Mouse (Mus musculus) c-Kit-positive CD71-positive TER-119-negative erythroid progenitor cells, embryonic 14.5 days (primary cell): ENCODE measurements around the gene Qpctl.

Source experiments
- DNase-seq: peaks from one replicate; pipeline ENCODE4 v3.0.0-alpha.2; 2013; ENCODE audit warnings: low read depth

Gene Qpctl

DNA sequence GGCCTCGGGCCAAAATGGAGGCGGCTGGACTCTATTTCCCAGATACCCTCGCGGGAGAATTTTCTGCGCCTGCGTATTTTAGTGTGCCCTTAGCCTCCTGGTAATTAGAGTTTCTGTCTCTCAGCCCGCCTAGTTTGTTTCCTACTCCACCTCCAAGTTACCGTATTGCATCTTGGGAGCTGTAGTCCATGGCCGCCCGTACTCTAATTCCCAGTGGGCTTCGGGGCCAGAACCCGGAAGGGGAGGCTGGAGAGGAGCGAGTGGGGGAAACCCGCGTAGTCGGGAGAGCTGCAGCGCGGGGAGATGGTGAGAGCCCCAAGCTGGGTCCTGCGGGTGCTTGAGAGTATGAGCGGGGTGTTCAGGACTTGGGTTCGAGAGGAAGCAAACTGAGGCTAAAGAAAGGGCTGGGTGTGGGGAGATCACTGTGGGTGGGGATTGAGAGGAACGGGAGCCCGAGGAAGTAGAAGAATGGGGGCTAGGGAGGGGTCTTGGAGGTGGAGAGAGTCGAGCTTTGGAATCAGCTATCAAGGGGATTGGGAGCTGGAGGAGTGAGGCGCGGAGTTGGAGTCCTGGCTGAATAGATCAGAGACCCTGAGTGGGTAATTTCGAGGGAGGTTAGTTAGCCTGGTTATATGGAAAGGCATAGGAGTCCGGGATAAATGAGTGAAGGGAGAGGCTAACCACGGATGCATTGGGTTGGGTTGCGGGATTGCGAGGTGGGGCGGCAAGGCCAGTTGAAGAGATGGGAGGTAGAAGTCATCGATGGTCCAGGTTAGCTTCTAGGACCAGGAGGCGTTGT lies 29.3 kb downstream of the Qpctl start, which contains the start of gene Fbxo46:
Gene Fbxo46, plus strand, starts transcription at position 229 of the 799 bp plus-strand sequence.
- DNase-seq = peak; percentile 98

DNA sequence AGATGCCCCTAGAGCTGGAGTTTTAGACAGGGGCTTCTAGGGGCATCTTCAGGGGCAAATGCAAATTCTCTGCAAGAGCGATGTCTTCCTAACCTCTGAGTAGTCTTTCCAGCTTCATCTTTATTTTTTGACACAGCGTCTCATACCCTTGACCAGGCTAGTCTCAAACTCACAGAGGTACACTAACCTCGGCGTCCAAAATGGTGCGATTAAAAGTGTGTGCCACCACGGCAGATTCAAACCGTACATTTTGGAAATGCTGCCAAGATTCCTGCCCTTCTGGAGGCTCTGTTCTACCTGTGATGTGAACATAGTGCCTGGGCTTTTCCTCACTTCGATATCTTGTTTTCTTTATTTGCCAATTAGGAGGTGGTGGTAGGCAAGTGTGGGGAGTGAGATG lies 30.0 kb downstream of the Qpctl start:
- DNase-seq = no peak

DNA sequence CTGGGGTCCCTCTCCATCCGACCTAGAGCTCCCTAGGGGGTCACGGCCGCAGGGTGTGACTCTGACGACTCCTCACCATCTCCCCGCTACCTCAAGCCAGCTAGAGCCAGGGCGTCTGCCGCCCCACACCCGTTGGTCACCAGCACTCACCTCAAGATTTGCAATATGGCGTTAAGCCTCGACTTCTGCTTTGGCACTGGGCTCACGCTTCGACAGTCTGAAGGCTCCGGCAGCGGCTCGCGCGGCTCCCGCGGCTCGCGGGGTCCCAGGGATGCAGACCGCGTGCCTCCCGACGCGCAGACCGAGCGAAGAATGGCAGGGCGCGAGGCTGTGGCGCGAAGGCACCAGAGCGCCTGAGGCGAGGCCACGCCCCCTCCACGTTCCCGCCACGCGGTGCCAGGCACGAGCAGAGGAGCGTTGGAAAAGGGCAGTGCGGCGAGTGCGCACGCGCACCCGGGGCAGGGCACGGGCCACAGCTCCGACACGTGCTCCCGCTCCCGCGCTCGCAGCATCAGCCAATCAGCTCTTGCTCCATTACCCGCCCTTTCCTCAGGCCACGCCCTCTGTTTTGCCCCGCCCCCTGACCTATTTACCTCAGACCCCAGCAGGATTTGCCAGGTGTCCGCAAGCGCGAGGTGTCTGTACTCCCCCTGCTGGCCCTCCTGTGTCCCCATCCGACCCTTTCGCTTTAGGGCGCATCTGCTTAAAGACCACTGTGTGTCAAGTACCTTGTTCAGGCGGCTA lies 30.9 kb downstream of the Qpctl start, which contains the start of gene Gm4969:
Gene Gm4969, minus strand, starts transcription at position 341 of the 744 bp plus-strand sequence.
- no peak for DNase-seq

DNA sequence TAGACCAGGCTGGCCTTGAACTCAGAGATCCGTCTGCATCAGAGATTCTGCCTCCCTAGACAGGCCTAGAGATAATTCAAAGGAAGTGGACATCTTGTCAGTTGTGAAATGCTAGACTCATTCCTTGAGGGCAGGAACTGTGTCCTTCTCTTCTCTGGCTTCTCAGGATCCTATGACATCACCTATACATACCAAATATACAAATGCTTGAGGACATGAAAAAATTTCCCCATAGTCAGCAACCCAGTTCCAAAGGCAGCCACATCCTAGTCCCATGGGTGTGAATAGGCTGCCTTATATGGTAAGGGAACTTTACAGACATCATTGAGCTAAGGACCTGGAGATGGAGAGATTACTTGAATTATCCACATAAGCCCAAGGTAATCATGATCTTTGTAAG lies 39.5 kb downstream of the Qpctl start:
- no peak for DNase-seq

DNA sequence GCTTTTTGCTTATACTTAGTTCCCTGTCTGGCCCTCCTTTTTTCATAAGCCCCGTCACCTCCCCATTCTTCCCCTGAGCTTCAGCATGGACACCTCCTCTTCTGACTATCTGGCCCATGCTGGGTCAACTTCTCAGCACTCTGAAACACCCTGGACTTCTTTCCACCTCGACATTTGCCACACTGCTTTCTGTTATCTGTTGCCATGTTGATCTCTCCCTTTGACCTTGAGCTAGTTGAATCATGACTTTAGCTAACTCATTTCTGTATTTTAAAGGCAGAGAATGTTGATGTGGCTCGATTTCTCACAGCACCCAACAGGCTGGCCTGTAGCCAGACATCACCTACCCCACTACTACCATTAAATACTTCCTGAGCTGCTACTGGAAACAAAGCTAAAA lies 41.7 kb downstream of the Qpctl start:
- no peak for DNase-seq

DNA sequence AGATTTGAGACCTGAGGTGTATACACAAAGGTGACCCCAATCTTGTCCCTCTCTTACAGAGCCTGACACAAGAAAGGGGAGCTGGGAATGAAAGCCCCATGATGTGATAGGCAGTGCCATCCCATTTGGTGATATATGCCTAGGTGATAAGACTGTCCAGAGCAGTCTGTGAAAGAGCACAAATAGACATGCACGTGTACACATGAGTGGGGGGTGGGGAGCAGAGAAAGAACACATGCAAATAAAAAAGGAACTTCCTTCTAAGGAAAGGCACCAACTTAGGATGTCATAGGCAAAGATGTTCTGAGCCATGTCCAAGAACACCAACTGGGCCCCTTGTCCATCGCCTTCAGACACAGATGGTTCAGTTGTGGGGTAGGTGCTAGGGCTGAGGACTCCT lies 44.6 kb downstream of the Qpctl start:
- no peak for DNase-seq

DNA sequence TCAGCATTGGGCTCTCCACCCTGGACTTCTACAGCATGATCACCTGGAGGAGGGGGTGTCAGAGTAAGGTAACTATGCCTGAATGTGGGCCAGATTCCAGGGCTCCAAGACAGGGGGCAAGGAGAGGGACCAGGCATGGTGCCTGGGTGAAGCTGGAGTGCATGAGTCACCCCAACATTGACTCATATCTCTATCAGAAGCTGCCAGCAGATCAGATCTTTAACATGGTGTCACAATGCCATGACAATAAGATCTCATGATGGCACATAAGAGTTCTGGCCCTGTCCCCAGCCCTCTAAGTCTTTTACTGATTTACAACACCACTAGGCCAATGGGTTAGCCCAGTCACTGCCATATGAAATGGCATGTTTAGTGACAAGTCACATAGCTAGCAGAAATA lies 45.4 kb downstream of the Qpctl start:
- DNase-seq = no peak

DNA sequence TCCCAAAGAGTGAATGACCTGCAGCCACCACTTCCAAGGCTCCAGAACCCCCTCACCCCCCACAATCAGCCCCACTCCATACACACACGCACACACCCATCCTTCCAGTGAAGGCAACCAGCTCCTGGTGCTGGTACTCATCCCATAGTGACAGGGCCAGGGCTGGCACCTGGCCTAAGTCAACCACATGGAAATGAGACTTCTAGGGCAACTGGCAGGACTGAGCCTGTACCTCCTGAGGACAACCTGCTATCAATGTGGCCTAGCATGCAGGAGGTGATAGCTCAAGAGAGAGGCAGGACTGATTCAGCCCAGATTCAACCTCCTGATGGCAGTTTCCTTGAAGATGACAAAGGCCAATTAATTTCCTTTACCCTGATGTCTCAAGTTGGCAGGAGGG lies 48.8 kb downstream of the Qpctl start:
- DNase-seq = no peak

DNA sequence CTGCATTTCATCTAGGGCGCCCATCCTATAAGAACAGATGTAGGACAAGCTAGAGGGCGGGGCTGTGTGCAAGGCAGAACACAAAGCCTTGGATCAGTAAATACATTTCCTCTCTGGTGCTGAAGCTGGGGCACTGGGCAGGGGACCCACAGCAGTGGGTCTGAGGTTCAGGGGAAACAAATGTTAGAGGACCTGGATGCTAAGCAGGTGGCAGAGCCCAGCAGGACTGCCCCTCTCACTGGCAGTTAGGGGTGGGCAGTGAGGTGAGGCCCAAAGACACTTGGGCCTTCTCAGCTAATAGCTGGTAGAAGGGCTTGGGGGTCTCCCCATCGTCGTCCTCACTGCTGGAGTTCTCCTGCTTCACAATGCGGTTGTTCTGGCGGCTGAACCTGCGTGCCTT lies 50.3 kb downstream of the Qpctl start:
- DNase-seq = no peak

DNA sequence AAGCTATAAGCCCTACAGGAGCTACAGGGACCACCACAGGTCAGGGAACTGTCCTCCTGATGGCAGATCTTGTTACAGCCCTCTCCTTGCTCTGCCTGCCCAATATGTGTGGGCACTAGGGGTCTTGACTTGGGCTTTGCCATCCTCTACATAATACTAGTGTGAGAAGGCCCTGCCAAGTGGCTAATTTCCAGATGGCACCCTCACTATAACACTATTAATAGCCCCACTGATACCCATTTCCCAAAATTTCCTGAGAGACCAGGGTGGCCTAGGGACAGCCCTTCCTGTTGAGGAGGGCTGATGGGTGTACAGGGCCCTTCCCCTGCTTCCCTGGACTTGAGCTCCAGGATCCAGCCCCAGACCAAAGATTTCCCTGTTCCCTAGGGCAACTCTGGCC lies 51.2 kb downstream of the Qpctl start:
- no peak for DNase-seq

DNA sequence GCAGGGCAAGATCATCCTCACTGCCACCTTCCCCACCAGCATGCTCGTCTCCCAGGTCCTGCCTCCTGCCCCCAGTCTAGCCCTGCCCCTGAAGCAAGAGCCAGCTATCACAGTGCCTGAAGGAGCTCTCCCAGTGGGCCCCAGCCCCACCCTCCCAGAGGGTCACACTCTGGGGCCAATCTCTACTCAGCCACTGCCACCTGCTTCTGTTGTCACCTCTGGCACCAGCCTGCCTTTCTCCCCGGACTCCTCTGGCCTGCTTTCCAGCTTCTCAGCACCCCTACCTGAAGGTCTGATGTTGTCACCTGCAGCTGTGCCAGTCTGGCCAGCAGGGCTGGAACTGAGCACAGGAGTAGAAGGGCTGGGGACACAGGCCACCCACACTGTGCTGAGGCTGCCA lies 51.9 kb downstream of the Qpctl start:
- no peak for DNase-seq

DNA sequence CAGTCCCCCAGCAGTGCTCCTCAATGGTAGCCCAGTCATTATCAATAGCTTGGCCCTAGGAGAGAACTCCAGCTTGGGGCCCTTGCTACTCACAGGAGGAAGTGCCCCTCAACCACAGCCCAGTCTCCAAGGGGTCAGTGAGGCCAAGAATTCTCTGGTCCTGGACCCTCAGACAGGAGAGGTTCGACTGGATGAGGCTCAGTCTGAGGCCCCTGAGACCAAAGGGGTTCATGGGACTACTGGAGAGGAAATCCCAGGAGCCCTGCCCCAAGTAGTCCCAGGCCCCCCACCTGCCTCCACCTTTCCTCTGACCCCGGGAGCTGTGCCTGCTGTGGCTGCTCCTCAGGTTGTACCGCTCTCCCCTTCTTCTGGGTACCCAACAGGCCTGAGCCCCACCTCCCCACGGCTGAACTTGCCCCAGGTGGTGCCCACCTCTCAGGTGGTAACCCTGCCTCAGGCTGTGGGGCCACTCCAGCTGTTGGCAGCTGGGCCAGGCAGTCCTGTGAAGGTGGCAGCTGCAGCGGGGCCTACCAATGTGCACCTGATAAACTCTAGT lies 52.6 kb downstream of the Qpctl start:
- no peak for DNase-seq

DNA sequence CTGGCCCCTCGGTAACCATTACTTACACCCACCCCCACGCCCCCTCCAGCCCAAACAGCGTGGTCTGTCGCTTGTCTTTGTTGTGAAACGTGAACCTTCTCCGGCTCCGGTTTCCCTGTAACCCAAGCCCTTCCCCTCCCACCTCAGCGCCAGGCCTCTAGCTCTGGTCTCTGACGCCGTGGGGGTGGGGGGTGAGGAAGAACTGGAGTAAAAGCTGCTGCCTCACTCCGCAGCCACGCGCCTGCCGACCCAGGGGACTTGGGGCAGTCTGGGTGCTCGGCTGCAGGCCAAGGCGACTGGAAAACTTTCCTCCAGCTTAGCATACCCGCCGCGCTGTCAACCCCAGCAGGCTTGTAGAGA lies 53.4 kb downstream of the Qpctl start:
- no peak for DNase-seq

DNA sequence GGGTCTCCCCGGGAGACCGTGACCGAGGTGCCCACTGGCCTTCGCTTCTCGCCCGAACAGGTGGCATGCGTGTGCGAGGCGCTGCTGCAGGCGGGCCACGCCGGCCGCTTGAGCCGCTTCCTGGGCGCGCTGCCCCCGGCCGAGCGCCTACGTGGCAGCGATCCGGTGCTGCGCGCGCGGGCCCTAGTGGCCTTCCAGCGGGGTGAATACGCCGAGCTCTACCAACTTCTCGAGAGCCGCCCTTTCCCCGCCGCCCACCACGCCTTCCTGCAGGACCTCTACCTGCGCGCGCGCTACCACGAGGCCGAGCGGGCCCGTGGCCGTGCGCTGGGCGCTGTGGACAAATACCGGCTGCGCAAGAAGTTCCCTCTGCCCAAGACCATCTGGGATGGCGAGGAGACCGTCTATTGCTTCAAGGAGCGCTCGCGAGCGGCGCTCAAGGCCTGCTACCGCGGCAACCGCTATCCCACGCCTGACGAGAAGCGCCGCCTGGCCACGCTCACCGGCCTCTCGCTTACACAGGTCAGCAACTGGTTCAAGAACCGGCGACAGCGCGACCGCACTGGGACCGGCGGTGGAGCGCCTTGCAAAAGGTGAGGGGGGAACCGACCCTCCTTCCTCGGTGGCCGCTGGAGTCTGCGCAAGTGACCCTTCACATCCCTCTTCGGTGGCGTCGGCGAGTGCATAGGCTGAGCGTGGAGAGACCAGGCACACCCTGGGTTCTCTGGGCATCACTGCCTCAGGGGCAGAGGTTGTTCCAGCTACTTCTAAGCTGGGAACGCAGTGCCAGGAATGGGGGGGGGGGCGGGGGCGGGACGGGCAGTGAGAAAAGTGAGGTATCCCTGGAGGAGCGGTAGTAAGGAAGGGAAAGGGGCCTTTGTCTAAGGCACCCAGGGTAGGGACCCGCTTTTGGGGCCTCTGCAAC lies 54.0 kb downstream of the Qpctl start:
- DNase-seq = no peak

DNA sequence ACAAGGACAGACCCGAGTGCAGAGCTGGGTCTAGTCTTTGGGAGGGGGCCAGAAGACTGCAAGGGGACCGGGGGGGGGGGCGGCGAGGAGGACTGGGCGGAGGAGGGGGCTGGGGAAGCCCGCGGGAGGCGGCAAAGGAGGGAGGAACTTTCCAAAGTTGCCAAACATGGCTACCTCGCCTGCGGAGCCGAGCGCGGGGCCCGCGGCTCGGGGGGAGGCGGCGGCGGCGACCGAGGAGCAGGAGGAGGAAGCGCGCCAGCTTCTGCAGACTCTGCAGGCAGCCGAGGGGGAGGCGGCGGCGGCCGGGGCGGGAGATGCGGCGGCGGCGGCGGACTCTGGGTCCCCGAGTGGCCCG lies 54.6 kb downstream of the Qpctl start, which contains the start of gene Six5:
Gene Six5, plus strand, starts transcription at position 124 of the 355 bp plus-strand sequence.
- DNase-seq = no peak

DNA sequence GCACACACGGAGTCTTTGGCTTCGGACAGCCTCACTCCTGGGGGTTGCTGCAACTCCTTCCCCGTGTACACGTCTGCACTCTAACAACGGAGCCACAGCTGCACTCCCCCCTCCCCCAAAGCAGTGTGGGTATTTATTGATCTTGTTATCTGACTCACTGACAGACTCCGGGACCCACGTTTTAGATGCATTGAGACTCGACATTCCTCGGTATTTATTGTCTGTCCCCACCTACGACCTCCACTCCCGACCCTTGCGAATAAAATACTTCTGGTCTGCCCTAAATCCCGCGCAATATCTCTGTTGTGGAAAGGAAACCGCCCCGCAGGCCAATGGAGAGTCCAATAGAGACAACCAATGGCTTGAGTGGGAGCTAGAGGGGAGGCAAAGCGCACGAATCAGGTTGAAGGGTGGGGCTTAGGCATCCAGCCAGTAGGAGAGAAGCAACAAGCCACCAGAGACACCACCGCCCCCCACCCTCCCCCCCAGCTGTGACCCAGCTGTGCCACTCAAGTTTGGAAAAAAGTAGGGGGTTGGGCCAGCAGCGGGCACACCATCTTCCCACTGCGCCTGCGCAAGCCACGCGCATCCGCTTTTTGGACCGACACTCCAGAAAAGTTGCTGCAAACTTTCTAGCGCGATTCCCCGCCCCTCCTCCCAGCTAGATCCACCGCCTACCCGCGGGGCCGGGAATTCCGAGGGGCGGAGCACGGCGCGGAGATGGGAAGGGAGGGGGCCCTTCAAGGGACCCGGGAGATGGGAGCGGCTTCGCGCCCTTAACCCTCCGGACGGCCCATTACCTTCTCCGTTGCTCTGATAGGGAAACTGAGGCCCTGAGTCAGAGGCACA lies 55.3 kb downstream of the Qpctl start:
- DNase-seq = peak; percentile 94

DNA sequence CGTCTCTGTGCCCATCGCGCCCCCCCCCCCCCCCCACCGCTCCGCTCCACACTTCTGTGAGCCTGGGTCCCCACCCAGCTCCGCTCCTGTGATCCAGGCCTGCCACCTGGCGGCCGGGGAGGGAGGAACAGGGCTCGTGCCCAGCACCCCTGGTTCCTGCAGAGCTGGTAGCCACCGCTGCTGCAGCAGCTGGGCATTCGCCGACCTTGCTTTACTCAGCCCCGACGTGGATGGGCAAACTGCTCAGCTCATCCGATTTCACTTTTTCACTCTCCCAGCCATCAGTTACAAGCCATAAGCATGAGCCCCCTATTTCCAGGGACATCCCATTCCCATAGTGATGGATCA lies 55.9 kb downstream of the Qpctl start:
- DNase-seq = peak; percentile 75

DNA sequence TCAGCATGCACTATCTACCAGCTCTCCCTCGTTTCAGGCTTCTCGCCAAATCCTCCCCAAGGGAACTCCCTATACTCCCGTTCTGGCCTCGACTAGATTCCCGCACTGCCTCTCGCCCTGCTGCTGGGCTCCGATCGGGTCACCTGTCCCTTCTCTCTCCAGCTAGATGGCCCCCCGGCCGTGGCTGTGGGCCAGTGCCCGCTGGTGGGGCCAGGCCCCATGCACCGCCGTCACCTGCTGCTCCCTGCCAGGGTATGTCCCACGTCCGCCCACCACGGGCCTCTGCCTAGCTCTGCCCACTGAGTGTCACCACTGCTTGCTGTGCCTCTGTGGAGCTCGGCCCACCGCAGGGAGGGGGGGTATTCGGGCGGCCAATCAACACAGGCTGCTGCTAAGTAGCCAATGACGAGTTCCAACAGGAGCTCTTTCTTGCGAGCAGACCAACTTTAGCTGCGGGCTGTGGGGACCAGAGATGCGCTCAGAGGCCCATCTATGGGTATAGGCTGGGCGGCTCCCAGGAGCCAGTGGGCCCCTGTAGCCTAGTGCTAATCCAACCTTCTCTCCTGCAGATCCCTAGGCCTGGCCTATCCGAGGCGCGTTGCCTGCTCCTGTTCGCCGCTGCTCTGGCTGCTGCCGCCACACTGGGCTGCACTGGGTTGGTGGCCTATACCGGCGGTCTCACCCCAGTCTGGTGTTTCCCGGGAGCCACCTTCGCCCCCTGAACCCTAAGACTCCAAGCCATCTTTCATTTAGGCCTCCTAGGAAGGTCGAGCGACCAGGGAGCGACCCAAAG lies 56.5 kb downstream of the Qpctl start:
- no peak for DNase-seq

DNA sequence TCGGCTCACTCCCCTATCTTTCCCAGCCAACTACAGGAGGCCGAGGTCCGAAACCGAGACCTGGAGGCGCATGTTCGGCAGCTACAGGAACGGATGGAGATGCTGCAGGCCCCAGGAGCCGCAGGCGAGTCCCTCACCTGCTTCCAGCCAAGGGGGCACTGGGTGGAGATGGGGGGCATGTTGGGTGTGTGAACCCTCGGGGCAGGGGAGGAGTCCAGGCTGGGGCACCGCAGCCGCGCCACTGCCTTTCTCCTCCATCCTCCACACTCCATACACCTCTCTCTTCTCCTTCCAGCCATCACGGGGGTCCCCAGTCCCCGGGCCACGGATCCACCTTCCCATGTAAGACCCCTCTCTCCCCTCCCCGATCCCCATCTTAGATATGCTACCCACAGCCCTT lies 57.2 kb downstream of the Qpctl start:
- no peak for DNase-seq
